Mouse (Mus musculus) limb, embryonic 12.5 days (tissue): Measurements from ENCODE around the gene Pitpnm2. TPM values are rescaled to one million over a fixed set of nuclear protein-coding genes. Genes with fewer than 3 reads are reported as not detected.

Experiments used
- ATAC-seq: fragments of 200-750 bp; cut with Nextera tagmentation; 2 replicates; pipeline ENCODE4 v1.8.0; 2017; ENCODE audit warnings: low read depth, moderate TSS enrichment; ENCODE audit not compliant: insufficient number of reproducible peaks, insufficient read depth, low FRiP score, low TSS enrichment
- H3K27ac ChIP-seq: fragments of 300-500 bp; sonication (generic); 2 replicates; pipeline ENCODE4 v1.5.1; 2016; ENCODE audit warnings: mild to moderate bottlenecking, moderate library complexity
- H3K27me3 ChIP-seq: fragments of 300-500 bp; sonication (generic); 2 replicates; pipeline ENCODE4 v1.6.1; 2016; ENCODE audit warnings: mild to moderate bottlenecking, moderate library complexity
- H3K36me3 ChIP-seq: fragments of 300-500 bp; sonication (generic); 2 replicates; pipeline ENCODE4 v1.6.1; 2016; ENCODE audit warnings: mild to moderate bottlenecking, moderate library complexity
- H3K4me1 ChIP-seq: fragments of 300-500 bp; sonication (generic); replicated peaks from 2 replicates; pipeline ENCODE4 v1.6.1; 2016
- H3K4me2 ChIP-seq: fragments of 300-500 bp; sonication (generic); 2 replicates; pipeline ENCODE4 v1.6.1; 2016; ENCODE audit warnings: mild to moderate bottlenecking, moderate library complexity
- H3K4me3 ChIP-seq: fragments of 300-500 bp; sonication (generic); replicated peaks from 2 replicates; pipeline ENCODE4 v1.5.1; 2016; ENCODE audit warnings: mild to moderate bottlenecking
- H3K9ac ChIP-seq: fragments of 300-500 bp; sonication (generic); replicated peaks from 2 replicates; pipeline ENCODE4 v1.6.1; 2016; ENCODE audit warnings: mild to moderate bottlenecking, moderate library complexity
- H3K9me3 ChIP-seq: fragments of 300-500 bp; sonication (generic); 2 replicates; pipeline ENCODE4 v1.6.1; 2016; ENCODE audit warnings: mild to moderate bottlenecking, moderate library complexity
- WGBS: fragments of 180-500 bp; shearing (Covaris S2); methylation state at CpG from one replicate; pipeline ENCODE4 v1.1.7; 2016; 5-methylcytosine and 5-hydroxymethylcytosine counted together
- polyA plus RNA-seq: library from polyadenylated mRNA; unstranded; fragments of >200 nt; fragmentation: Nextera tagmentation; extraction: Ambion mirVana; gene quantifications from 2 replicates; pipeline ENCODE4 v1.2.1, GENCODE M21; 2016

Pitpnm2 gene
- polyA plus RNA-seq, 1 experiment from 2014 or later: 3.1 TPM

DNA sequence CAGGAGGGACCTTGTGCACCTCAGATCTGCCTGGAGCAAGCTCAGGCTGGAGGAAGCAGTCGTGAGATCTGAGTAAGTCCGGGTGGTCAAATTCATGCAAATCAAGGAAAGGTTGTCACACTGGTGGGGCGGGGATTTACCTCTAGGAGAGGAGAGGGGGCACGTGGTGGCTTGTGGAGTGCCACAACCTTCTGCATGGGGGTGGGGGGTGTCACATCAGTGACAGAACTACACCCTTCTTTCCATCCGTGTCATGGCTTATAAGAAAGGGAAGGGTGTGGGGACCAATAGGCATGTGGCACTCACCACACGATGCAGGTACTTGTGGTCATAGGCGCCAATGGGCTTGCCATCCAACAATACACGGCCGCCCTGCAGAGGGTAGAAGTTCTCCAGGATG is 173.8 kb downstream of the Pitpnm2 start:
- WGBS: 63% methylated on average over 9 of the region's 9 CpGs
- H3K4me3 ChIP-seq: no peak overlapping the region
- peaks cover 18% of the 10 kb centered on the region for H3K4me1 ChIP-seq
- H3K4me2 ChIP-seq: no peak overlapping the region
- no peaks in the 10 kb centered on the region for H3K27me3 ChIP-seq
- no peaks in the 10 kb centered on the region for H3K36me3 ChIP-seq
- H3K27ac ChIP-seq: no peak overlapping the region
- H3K9me3 ChIP-seq: no peaks in the 10 kb centered on the region
- H3K9ac ChIP-seq: no peak overlapping the region
- ATAC-seq: no peak

DNA sequence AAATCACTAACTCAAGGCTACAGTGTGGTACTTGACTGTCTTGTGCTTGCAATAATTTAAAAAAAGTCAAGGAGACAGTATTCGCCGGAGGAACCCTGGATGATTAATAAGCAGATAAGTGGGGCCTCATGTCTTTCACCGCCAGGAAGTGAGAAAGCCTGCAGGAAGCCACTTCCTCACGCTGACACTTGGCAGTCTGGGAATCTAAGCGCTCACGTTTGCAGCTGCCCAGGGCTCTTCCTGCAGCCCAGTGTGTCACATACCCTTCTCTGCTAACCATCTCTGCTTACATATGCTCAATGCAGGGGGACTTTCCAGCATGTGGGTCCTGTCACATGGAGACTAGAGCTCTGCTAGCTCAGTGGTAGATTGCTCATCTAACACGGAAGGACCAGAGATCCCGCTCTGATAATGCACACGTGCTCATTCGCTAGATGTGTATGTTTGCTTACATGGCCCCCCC is 174.7 kb downstream of the Pitpnm2 start:
- peaks cover 18% of the 10 kb centered on the region for H3K4me1 ChIP-seq
- H3K27me3 ChIP-seq: no peaks in the 10 kb centered on the region
- 49% methylated on average over 10 of the region's 10 CpGs for WGBS
- 0 out of 2 replicates have a peak overlapping the region, but pooled peaks have one; percentile 13 for H3K27ac ChIP-seq
- no peak overlapping the region for H3K4me3 ChIP-seq
- no peak for ATAC-seq
- H3K4me2 ChIP-seq: no peak overlapping the region
- H3K9me3 ChIP-seq: no peaks in the 10 kb centered on the region
- H3K9ac ChIP-seq: no peak overlapping the region
- H3K36me3 ChIP-seq: no peaks in the 10 kb centered on the region

DNA sequence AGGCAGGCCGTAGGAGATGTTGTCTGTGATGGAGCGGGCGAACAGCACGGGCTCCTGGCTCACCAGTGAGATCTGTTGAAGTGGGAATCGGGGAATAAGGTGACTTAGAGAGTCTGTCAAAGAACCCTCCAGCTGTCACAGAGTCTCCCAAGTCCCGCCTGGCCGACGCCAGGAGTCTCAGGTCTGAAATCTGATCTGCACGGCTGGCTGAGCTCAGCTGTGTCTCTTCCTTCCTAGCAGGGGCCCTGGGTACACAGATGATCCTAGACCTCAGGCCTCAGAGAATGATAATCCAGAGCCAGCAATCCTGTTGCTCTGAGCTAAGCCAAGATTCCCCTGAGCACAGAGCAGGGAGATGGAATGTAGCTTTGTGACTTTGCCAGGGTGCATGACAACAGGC is 175.9 kb downstream of the Pitpnm2 start:
- 0 out of 2 replicates have a peak overlapping the region, but pooled peaks have one; percentile 12 for H3K9ac ChIP-seq
- no peaks in the 10 kb centered on the region for H3K9me3 ChIP-seq
- WGBS: 40% methylated on average over 9 of the region's 9 CpGs
- no peak overlapping the region for H3K4me2 ChIP-seq
- H3K27ac ChIP-seq: 0 out of 2 replicates have a peak overlapping the region, but pooled peaks have one; percentile 41
- peaks cover 18% of the 10 kb centered on the region for H3K4me1 ChIP-seq
- H3K4me3 ChIP-seq: no peak overlapping the region
- no peaks in the 10 kb centered on the region for H3K27me3 ChIP-seq
- no peak for ATAC-seq
- no peaks in the 10 kb centered on the region for H3K36me3 ChIP-seq

DNA sequence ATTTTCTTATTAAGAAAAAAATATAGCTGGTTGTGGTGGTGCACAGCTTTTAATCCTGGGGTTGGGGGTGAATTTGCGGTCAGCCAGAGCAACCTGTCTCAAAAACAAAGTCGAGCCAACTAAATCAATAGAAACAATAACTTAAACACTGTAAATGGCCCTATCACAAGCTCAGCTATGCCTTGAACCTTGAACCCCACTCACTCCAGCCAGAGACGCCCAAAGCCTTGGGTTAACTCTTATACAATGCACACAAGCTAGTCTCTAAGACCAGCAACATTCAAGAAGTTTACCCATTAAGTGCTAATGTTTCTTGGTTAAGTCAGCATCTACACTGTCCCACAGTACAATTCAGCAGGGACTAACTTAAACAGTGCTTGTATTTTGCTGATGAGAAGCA is 179.9 kb downstream of the Pitpnm2 start:
- H3K4me1 ChIP-seq: peaks cover 12% of the 10 kb centered on the region
- no peaks in the 10 kb centered on the region for H3K27me3 ChIP-seq
- WGBS: 88% methylated on average over 3 of the region's 3 CpGs
- ATAC-seq: no peak
- no peak overlapping the region for H3K4me3 ChIP-seq
- H3K36me3 ChIP-seq: no peaks in the 10 kb centered on the region
- H3K9me3 ChIP-seq: no peaks in the 10 kb centered on the region
- no peak overlapping the region for H3K4me2 ChIP-seq
- no peak overlapping the region for H3K9ac ChIP-seq
- H3K27ac ChIP-seq: no peak overlapping the region

Other genes starting within 250 kb of the Pitpnm2 start
- 40.7 and 41.6 TPM in 2 replicates for gene Vps37b, start 217.5 kb downstream of the Pitpnm2 start, polyA plus RNA-seq
- gene Abcb9, start 154.0 kb downstream of the Pitpnm2 start, polyA plus RNA-seq: 0.66 and 1.5 TPM in 2 replicates
- 13.9 and 18.5 TPM in 2 replicates for gene Ogfod2, start 137.5 kb downstream of the Pitpnm2 start, polyA plus RNA-seq
- 117 and 127 TPM in 2 replicates for gene Arl6ip4, start 133.7 kb downstream of the Pitpnm2 start, polyA plus RNA-seq
- gene Mphosph9, start 78.2 kb upstream of the Pitpnm2 start, polyA plus RNA-seq: 18.8 and 19.7 TPM in 2 replicates
- 15.8 and 17.2 TPM in 2 replicates for gene 2810006K23Rik, start 78.3 kb upstream of the Pitpnm2 start, polyA plus RNA-seq
- gene Cdk2ap1, start 113.3 kb upstream of the Pitpnm2 start, polyA plus RNA-seq: 68.4 and 218 TPM in 2 replicates
- 89.0 and 109 TPM in 2 replicates for gene Sbno1, start 176.2 kb upstream of the Pitpnm2 start, polyA plus RNA-seq
- 49.8 and 60.6 TPM in 2 replicates for gene Kmt5a, start 190.2 kb upstream of the Pitpnm2 start, polyA plus RNA-seq
- gene Rilpl2, start 228.6 kb upstream of the Pitpnm2 start, polyA plus RNA-seq: 28.3 and 31.4 TPM in 2 replicates
- gene Snrnp35, start 233.4 kb upstream of the Pitpnm2 start, polyA plus RNA-seq: 27.0 and 30.5 TPM in 2 replicates